Mouse (Mus musculus): ENCODE measurements around the gene B3galnt2. TPM values are rescaled to one million over a fixed set of nuclear protein-coding genes. Genes with fewer than 3 reads are reported as not detected.

Gene B3galnt2
- total RNA-seq, 2 experiments from 2014 or later = 63.5 to 64.6 TPM

- intact Hi-C loops (cut with DNase I) = no loop called here
- no peak for DNase-seq
Measured at GRCm38 (mm10) chr13:14043851-14044250, 89.6 kb downstream of the B3galnt2 start.

GRCm38 (mm10) chr13:14044521-14044920 lies 90.3 kb downstream of the B3galnt2 start:
- DNase-seq = no peak
- intact Hi-C loops (cut with DNase I) = no loop called here

Other genes with a start within 250 kb of the B3galnt2 start
- gene Gng4, start 170.4 kb upstream of the B3galnt2 start, total RNA-seq (2021) = under 1 TPM; 0.10 to 0.47 TPM
- 10 to 100 TPM; 12.9 to 15.1 TPM for gene Tbce, start 85.2 kb downstream of the B3galnt2 start, total RNA-seq (2021)
- 10 to 100 TPM; 10.9 to 11.6 TPM for gene Arid4b, start 108.8 kb downstream of the B3galnt2 start, total RNA-seq (2021)
- 10 to 100 TPM; 10.4 to 11.9 TPM for gene Ggps1, start 109.0 kb downstream of the B3galnt2 start, total RNA-seq (2021)

All from gastrocnemius, postnatal 36 days (tissue).